Mouse (Mus musculus) megakaryocyte, adult 5-6 weeks (primary cell): Measurements from ENCODE around the gene 6030408B16Rik. TPM values are rescaled to one million over a fixed set of nuclear protein-coding genes. Genes with fewer than 3 reads are reported as not detected.

Experiments
- ATAC-seq: 2 replicates; pipeline ENCODE4 v1.8.0; 2016; ENCODE audit warnings: mild to moderate bottlenecking, inconsistent platforms; ENCODE audit not compliant: poor library complexity, severe bottlenecking
- total RNA-seq, 2 experiments: library from RNA; stranded (forward) in 1 of 2; stranded (reverse) in 1 of 2; fragments of 153-499, 151-499 nt in 1 of 2; fragments of 221-1000, 200-1000 nt in 1 of 2; gene quantifications; 2 replicates each; pipeline versions ENCODE4 v1.2.3 to v1.2.4; 2015 to 2017

The 6030408B16Rik gene
- total RNA-seq (2015) (not detected in 2 replicates), total RNA-seq (2017) (not detected in 2 replicates)

DNA sequence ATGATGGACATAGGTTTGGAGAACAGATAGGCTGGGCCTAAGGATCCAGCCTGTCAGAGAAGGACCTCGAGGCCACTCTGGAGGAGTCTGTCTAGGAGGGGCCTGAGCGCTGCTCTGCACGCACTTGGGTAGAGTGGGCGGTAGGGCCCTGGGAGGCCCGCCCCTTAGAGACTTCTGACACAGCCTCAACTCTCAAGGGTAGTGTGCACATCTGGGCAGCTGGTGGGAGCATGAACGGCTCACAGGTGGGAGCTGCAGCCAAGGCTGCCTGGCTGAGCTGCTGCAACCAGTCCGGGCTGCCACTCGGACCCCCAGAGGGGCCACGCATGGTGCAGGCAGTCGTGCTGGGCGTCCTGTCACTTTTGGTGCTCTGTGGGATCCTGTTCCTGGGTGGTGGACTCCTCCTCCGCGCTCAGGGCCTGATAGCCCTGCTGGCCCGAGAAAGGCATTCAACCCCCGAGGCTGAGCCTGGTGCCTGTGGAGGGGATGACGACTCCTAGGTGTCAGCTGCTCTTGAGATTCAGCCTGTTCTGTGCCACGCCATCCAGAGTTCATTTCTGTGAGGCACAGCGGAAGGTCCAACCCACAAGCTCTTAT is at the start of gene 6030408B16Rik:
TSS of gene 6030408B16Rik (plus strand) at position 188 of the 597 bp plus-strand sequence.
- no peak for ATAC-seq

- ATAC-seq, result peak; percentile 44
These were observed 49.0 kb upstream of the 6030408B16Rik start for GRCm38 (mm10) chr15:101244012-101244411.

GRCm38 (mm10) chr15:101246231-101247154 is 46.5 kb upstream of the 6030408B16Rik start:
- ATAC-seq, result peak; percentile 92

DNA sequence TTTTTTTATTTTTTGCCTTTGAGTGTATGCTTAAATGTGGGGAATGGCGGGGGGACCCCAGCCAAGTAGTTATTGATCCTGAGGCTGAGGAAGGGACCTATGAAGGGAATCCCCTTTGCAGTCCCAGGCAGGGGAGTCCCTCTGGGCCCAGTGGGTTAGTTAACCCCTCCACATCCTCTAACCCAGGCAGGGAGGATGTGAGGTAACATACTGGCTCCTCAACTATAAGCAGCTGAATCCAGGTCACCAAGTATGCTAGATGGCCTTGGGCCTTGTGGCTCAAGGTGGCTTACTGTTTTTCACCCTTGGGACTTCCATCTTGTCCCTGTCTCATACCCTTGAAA is 45.9 kb upstream of the 6030408B16Rik start:
- ATAC-seq, result no peak

DNA sequence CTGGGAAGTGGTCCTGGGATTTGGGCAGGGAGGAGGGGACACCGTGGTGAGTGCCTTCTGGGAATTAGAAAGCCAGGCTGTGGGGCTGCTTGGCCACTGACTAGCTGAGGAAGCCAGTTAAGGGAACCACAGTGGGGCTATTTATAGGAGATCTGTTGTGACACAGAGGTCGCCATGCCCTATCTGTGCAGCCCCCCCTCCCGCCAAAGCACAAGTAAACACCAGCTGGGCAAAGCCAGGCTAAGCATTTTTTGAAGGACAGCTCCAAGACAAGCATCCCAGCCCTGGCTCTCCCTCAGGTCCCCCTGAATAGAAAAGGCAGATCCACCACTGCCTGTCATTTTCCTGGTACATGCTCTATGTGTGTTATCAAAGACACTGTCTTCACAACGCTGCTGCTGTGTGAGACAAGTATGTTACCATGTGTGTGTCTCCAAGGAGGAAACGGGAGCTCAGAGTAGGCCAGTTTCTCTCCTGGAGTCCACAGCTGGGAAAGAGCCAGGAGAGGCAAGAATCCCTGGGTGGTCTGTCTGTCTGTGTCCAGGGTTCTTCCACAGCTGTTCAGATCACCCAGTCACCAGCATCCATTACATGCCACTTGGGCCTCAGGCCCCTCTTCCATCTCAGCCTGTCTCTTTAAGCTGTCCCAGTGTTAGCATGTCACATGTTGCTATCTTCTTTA is 44.8 kb upstream of the 6030408B16Rik start:
- ATAC-seq, result no peak

GRCm38 (mm10) chr15:101250220-101250800 is 42.7 kb upstream of the 6030408B16Rik start:
- no peak for ATAC-seq

DNA sequence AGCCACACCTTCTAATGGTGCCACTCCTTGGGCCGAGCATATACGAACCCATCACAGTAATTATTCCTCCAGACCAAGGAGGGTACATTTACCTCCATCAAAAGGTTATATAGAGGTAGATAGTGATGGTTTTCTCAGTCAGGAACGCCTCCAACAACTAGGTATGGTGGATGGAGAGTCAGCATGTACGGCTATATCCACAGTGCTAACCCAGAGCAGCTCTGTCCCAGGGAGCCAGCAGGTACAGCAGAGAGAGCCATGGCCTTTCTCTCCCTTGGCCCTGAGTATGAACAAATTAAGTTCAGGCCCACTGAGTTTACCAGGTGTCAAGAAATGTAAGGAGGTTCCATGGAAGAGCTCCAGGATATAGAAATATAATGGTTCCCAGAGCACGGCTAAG is 41.1 kb upstream of the 6030408B16Rik start:
- ATAC-seq, result no peak

GRCm38 (mm10) chr15:101252614-101253013 is 40.4 kb upstream of the 6030408B16Rik start:
- ATAC-seq, result peak; percentile 55

DNA sequence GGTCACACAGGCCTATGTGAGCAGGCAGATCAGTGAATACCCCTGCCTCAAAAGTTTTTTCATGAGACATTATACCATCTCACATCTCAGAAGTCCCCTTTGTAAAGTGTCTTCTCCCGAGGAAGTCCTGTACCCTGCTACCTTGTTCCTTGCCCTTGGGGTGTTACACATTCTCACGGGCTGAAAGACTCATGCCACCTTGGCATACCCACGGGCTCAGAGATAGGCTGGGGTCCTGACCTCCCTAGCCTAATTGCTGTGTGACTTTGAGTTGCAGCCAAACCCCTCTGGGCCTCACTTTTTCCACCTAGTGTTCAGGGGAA is 39.5 kb upstream of the 6030408B16Rik start:
- no peak for ATAC-seq

GRCm38 (mm10) chr15:101253886-101254795 is 38.9 kb upstream of the 6030408B16Rik start, which contains the start of gene Nr4a1:
Gene Nr4a1 (plus strand): TSS chr15:101254269.
- peak; percentile 43 for ATAC-seq

- ATAC-seq, result peak; percentile 44
These were observed 37.1 kb upstream of the 6030408B16Rik start for GRCm38 (mm10) chr15:101255842-101256462.

- peak; percentile 57 for ATAC-seq
These were observed 36.4 kb upstream of the 6030408B16Rik start for GRCm38 (mm10) chr15:101256463-101257206.

DNA sequence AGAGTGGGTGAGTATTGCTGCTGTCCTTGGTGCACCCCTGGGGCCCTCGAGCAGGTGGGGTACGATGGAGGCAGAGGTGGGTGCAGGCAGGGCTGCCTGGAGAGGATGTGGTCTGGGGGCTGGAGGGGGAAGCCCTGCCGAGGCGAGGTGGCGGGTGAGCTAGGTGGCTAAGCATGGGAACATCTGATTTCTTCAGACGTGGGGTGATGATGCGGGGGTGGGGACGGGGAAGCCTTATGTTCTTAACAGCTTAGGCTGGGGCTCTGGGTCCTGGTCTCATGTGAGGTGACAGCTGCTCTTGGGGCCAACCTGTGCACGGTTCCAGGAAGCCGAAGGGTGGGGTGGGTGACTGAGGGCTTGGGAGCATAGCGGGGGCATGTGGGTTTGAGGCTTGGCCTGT is 34.6 kb upstream of the 6030408B16Rik start:
- ATAC-seq, result 0 out of 2 replicates have a peak, but pooled peaks have one; percentile 1

DNA sequence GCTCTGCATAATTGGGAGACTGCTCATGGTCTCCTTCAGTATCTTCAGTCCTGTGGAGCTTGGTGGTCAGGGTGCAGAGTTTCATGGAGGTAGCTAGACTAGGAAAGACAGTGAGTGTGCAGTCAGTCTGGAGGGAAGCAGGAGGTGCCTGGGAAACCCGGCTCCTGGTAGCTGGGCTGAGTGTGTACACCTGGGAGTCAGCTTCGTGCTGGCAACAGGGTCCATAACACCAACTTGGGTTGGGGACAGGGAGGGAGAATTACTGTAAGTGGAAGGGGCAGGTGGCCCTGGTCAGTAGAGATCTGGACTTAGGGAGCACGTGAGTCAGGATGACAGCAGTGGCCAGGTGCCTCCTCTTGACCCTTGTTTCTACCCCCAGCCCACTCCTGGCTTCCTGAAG is 33.1 kb upstream of the 6030408B16Rik start:
- no peak for ATAC-seq

GRCm38 (mm10) chr15:101260387-101260786 is 32.6 kb upstream of the 6030408B16Rik start:
- no peak for ATAC-seq

- no peak for ATAC-seq
These were observed 32.0 kb upstream of the 6030408B16Rik start for GRCm38 (mm10) chr15:101260874-101261622.

DNA sequence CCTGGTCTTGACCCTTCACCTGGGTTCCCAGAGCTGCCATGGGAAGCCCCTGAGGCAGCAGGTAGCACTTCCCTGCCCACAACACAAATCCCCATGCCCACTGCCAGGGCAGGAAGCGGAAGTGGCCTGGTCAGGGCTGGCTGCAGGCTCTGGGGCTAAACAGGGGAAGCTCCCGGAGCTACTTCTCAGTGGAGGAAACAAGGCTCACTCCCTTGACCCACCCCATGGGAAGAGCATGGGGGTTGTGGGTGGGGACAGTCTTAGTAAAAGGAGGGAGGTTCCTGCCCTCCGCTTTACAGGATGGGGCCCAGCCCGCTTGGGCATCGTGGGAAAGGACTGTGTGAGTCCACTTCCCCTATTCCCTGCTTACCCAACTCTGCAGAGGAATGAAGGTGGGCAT is 30.5 kb upstream of the 6030408B16Rik start:
- ATAC-seq, result peak; percentile 62
